Mouse (Mus musculus) hindbrain, embryonic 11.5 days (tissue): ENCODE measurements around the gene Fen1. TPM values are rescaled to one million over a fixed set of nuclear protein-coding genes. Genes with fewer than 3 reads are reported as not detected.

Experiments
- ATAC-seq: fragments of 200-750 bp; cut with Nextera tagmentation; 2 replicates; pipeline ENCODE4 v1.8.0; 2017; ENCODE audit warnings: mild to moderate bottlenecking, moderate TSS enrichment, moderate library complexity; ENCODE audit not compliant: low FRiP score
- DNase-seq: peaks from one replicate; pipeline ENCODE4 v3.0.0-alpha.2; 2015; ENCODE audit warnings: low spot score
- H3K27ac ChIP-seq: fragments of 300-500 bp; sonication (generic); 2 replicates; pipeline ENCODE4 v1.5.1; 2014; ENCODE audit warnings: mild to moderate bottlenecking, low read depth, low read length
- H3K27me3 ChIP-seq: fragments of 300-500 bp; sonication (generic); 2 replicates; pipeline ENCODE4 v1.6.1; 2014; ENCODE audit warnings: mild to moderate bottlenecking, low read length, moderate library complexity, mixed read lengths; ENCODE audit not compliant: control insufficient read depth, insufficient read depth
- H3K36me3 ChIP-seq: fragments of 300-500 bp; sonication (generic); 2 replicates; pipeline ENCODE4 v1.6.1; 2014; ENCODE audit warnings: mild to moderate bottlenecking, low read length, moderate library complexity, mixed read lengths; ENCODE audit not compliant: control insufficient read depth, insufficient read depth
- H3K4me1 ChIP-seq: fragments of 300-500 bp; sonication (generic); replicated peaks from 2 replicates; pipeline ENCODE4 v1.6.1; 2014; ENCODE audit warnings: low read length, mixed read lengths; ENCODE audit not compliant: control insufficient read depth, insufficient read depth
- H3K4me2 ChIP-seq: fragments of 300-500 bp; sonication (generic); replicated peaks from 2 replicates; pipeline ENCODE4 v1.6.1; 2014; ENCODE audit warnings: mild to moderate bottlenecking, low read depth, low read length
- H3K4me3 ChIP-seq: fragments of 300-500 bp; sonication (generic); 2 replicates; pipeline ENCODE4 v1.5.1; 2014; ENCODE audit warnings: low read depth, low read length
- H3K9ac ChIP-seq: fragments of 300-500 bp; sonication (generic); 2 replicates; pipeline ENCODE4 v1.6.1; 2014; ENCODE audit warnings: low read depth, low read length
- H3K9me3 ChIP-seq: fragments of 300-500 bp; sonication (generic); 2 replicates; pipeline ENCODE4 v1.6.1; 2016; ENCODE audit warnings: low read length; ENCODE audit not compliant: control insufficient read depth
- WGBS: fragments of 180-500 bp; shearing (Covaris S2); extraction: QIAGEN DNeasy Blood & Tissue Kit; methylation state at CpG from one replicate; pipeline ENCODE4 v1.1.7; 2014; 5-methylcytosine and 5-hydroxymethylcytosine counted together
- polyA plus RNA-seq: library from polyadenylated mRNA; unstranded; fragments of >200 nt; fragmentation: Nextera tagmentation; extraction: Ambion mirVana; gene quantifications from 2 replicates; pipeline ENCODE4 v1.2.1, GENCODE M21; 2014

Gene Fen1
- 80.1 and 96.5 TPM in 2 replicates for polyA plus RNA-seq

DNA sequence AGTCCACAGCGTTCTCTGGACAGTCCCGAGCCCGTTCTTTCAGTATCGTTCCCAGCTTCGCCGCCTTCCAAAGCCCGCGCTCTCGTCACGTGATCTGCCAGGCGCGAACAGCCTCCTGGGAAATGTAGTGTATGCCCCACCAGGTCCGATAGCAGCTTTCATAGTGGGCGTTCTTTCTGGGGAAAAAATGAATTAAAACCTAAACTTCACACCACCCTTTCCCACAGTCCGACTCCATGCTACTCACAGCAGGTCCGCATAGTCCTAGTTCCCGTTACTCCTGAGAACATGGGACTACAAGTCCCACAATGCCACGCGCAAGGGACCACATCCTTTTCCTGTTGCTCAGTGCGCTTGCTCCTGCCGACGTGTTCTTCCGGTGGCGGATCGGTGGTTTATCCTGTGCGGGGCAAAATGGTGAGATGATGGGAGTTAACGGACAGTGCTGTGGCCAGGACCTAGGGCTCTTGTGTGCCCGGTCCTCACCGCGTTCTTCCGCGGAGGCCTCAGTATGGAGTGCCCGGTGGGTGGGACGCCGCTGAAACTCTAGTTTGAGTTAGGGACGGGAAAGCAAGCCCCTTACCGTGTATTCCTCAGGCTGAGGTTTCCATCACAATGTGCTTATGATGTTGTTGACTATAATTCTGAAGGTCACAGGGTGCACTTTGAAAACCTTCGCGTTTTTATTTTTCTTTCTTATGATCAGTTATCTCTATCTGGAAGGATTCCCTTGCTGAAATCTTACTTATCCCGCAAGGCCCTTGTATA, at the start of gene Fen1, which contains the start of gene Tmem258:
TSS of gene Fen1 (minus strand) at position 322 of the 768 bp plus-strand sequence.
TSS of gene Tmem258 (plus strand) at position 167 of the 768 bp plus-strand sequence.
- DNase-seq (peak; percentile 88), ATAC-seq (peak; percentile 95)
- Histone ChIP-seq H3K27ac (peak within 1 kb of the TSS; percentile 43), H3K36me3 (peaks cover 16% of the 10 kb centered on the region), H3K9me3 (no peaks in the 10 kb centered on the region), H3K4me3 (peak within 1 kb of the TSS; percentile 76), H3K9ac (peak within 1 kb of the TSS; percentile 80), H3K27me3 (no peaks in the 10 kb centered on the region), H3K4me2 (peak within 1 kb of the TSS; percentile 76), H3K4me1 (peaks cover 7% of the 10 kb centered on the region)
- under 1% methylated on average over 40 of the region's 40 CpGs for whole genome bisulfite sequencing

GRCm38 (mm10) chr19:10248128-10248527, 44.2 kb upstream of the Fen1 start:
- no peak for DNase-seq
- WGBS: 56% methylated on average over 20 of the region's 20 CpGs
- H3K9ac ChIP-seq: no peak overlapping the region

DNA sequence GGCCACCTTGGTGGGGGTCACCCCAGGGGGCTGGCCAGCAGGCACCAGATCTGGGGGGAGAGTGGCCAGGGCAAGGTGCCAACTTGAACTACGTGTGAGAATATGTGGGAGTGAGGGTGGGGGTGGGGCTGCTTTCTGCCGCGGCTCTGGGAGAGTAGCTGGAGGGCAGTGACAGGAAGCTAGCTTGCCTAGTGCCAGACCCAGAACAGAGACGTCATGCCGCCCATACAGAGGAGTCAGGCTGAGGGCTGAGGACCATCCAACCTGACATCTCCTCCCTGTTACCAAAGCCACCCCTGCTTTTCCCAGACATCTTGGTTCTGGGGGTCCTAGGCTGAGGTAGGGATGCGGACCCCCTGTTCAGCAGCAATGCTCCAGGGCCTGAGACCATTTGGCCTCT, 43.2 kb upstream of the Fen1 start:
- no peaks in the 10 kb centered on the region for H3K9me3 ChIP-seq
- no peak overlapping the region for H3K4me2 ChIP-seq
- H3K4me3 ChIP-seq: no peak overlapping the region
- H3K4me1 ChIP-seq: peaks cover 4% of the 10 kb centered on the region; the same call in 1 of the 2 replicates
- no peaks in the 10 kb centered on the region for H3K27me3 ChIP-seq
- no peaks in the 10 kb centered on the region for H3K36me3 ChIP-seq
- no peak for ATAC-seq
- WGBS: 43% methylated on average over 6 of the region's 6 CpGs
- DNase-seq: no peak
- H3K27ac ChIP-seq: no peak overlapping the region
- no peak overlapping the region for H3K9ac ChIP-seq

More at GRCm38 (mm10) chr19:10248128-10248527, 44.2 kb upstream of the Fen1 start:
- H3K27me3 ChIP-seq: no peaks in the 10 kb centered on the region
- peaks cover 3% of the 10 kb centered on the region; the same call in 1 of the 2 replicates for H3K4me1 ChIP-seq
- no peaks in the 10 kb centered on the region for H3K9me3 ChIP-seq
- H3K27ac ChIP-seq: no peak overlapping the region
- H3K36me3 ChIP-seq: no peaks in the 10 kb centered on the region
- H3K4me2 ChIP-seq: no peak overlapping the region
- no peak for ATAC-seq
- H3K4me3 ChIP-seq: no peak overlapping the region

GRCm38 (mm10) chr19:10244183-10244582, 40.2 kb upstream of the Fen1 start:
- no peak overlapping the region for H3K4me2 ChIP-seq
- peak; percentile 56 for DNase-seq

GRCm38 (mm10) chr19:10242916-10243315, 38.9 kb upstream of the Fen1 start:
- Histone ChIP-seq H3K27ac (peak overlapping the region; percentile 10; the same call in 1 of the 2 replicates), H3K4me3 (no peak overlapping the region), H3K9me3 (no peaks in the 10 kb centered on the region), H3K9ac (no peak overlapping the region), H3K36me3 (no peaks in the 10 kb centered on the region), H3K4me2 (no peak overlapping the region), H3K4me1 (peaks cover 8% of the 10 kb centered on the region), H3K27me3 (no peaks in the 10 kb centered on the region; the same call in 1 of the 2 replicates)
- 3% methylated on average over 8 of the region's 8 CpGs for WGBS
- DNase-seq (peak; percentile 48), ATAC-seq (no peak)

More at GRCm38 (mm10) chr19:10244183-10244582, 40.2 kb upstream of the Fen1 start:
- Histone ChIP-seq H3K36me3 (no peaks in the 10 kb centered on the region), H3K4me3 (no peak overlapping the region), H3K27me3 (no peaks in the 10 kb centered on the region; the same call in 1 of the 2 replicates), H3K4me1 (peaks cover 8% of the 10 kb centered on the region), H3K27ac (no peak overlapping the region), H3K9me3 (no peaks in the 10 kb centered on the region), H3K9ac (no peak overlapping the region)
- 21% methylated on average over 3 of the region's 3 CpGs for WGBS
- no peak for ATAC-seq

DNA sequence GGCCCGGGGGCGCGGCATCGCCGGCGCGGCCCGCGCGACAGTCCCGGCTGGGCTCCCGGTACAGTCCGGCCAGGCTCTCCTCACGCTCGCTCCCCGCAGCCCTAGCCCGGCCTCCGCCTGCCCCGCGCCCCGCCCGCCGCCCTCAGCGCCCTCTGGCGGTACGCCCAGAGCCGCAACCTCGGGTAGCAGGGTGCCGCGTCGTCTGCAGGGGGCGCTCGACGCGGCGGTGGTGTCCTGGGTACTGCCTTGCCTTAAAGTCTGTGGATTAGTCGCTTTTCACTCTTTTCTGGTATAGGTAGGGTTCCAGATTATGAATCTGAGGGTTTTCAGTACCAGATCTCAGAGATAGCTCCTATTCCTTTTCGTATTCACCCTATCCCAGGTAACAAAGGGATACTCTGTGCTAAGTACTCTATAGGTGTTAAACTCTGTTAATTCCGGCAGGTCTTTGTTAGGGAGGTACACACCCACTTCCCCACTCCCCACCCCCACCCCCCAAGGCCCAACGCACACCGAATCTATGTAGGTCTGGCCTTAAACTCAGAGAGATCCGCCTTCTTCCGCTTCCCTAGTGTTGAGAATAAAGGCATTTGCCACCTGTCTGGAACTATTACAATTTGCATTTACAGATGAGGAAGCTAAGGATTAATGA, 36.8 kb upstream of the Fen1 start, which contains the start of gene Myrf:
TSS of gene Myrf (minus strand) at position 95 of the 652 bp plus-strand sequence.
- WGBS: 14% methylated on average over 23 of the region's 43 CpGs
- no peaks in the 10 kb centered on the region for H3K9me3 ChIP-seq
- ATAC-seq: peak; percentile 82
- H3K4me2 ChIP-seq: peak within 1 kb of the TSS; percentile 83
- no peaks in the 10 kb centered on the region for H3K36me3 ChIP-seq
- H3K27me3 ChIP-seq: no peaks in the 10 kb centered on the region; the same call in 1 of the 2 replicates
- peak within 1 kb of the TSS; percentile 41 for H3K4me3 ChIP-seq
- H3K27ac ChIP-seq: no peak within 1 kb of the TSS
- DNase-seq: peak; percentile 90
- H3K4me1 ChIP-seq: peaks cover 8% of the 10 kb centered on the region
- peak within 1 kb of the TSS; percentile 47 for H3K9ac ChIP-seq

DNA sequence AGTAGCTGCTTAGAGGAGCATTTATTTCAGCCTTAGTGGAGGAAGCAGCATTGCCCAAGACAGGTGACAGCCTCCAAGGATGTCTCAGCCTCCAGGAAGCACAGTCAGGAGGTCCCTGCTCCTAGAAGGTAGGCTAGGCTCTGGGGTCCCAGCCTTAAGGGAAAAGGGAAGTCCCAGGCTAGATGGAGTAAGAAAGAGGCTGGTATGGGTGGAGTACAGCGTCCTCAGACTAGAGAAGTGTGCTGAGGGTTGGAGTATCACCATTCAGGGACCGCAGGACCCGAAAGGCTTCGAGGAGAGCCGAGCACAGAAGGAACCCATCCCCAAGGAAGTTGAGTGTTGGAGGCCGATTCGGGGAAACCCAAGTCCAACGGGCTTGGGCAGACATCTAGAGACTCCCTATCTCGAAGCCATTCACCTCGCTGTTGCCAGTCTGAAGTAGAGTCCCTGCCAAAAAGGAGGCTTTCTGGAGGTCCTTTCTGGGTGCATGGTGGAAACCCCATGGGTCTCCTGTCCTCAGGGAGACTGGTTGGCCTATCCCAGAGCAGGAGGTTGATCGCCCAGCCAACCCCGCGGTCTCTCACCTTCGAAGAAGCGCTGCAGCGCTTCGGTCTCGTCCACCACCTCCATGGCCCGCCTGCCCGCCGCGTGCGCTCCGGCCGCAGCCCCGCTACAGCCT, 36.1 kb upstream of the Fen1 start:
- peak overlapping the region; percentile 83 for H3K4me2 ChIP-seq
- H3K36me3 ChIP-seq: no peaks in the 10 kb centered on the region
- DNase-seq (no peak), ATAC-seq (no peak)
- H3K27me3 ChIP-seq: no peaks in the 10 kb centered on the region; the same call in 1 of the 2 replicates
- peaks cover 8% of the 10 kb centered on the region for H3K4me1 ChIP-seq
- H3K4me3 ChIP-seq: peak overlapping the region; percentile 41
- 4% methylated on average over 26 of the region's 26 CpGs for WGBS
- H3K9me3 ChIP-seq: no peaks in the 10 kb centered on the region
- H3K9ac ChIP-seq: peak overlapping the region; percentile 47
- no peak overlapping the region for H3K27ac ChIP-seq

- Histone ChIP-seq H3K27me3 (no peaks in the 10 kb centered on the region; the same call in 1 of the 2 replicates), H3K27ac (no peak overlapping the region), H3K36me3 (no peaks in the 10 kb centered on the region), H3K4me3 (no peak overlapping the region), H3K9me3 (no peaks in the 10 kb centered on the region), H3K4me2 (no peak overlapping the region), H3K4me1 (peaks cover 8% of the 10 kb centered on the region), H3K9ac (no peak overlapping the region)
- ATAC-seq: no peak
- DNase-seq: no peak
- 42% methylated on average over 2 of the region's 2 CpGs for WGBS
Observed at GRCm38 (mm10) chr19:10239419-10239818, 35.5 kb upstream of the Fen1 start.
